Mouse (Mus musculus): ENCODE results near the gene Rnase10. TPM values are rescaled to one million over a fixed set of nuclear protein-coding genes. Genes with fewer than 3 reads are reported as not detected.
"Not testable (repeated sequence)": the region's sequence is repeated elsewhere in the genome, so short reads cannot be mapped to it uniquely, and the experiment has no call there.

Gene Rnase10
- total RNA-seq, 2 experiments from 2014 or later = 0.30 TPM; not detected in 1

GRCm38 (mm10) chr14:51008781-51009180 is 1.2 kb downstream of the Rnase10 start:
- DNase-seq (ENCODE audit: low spot score in 2 of 2) = no peak

GRCm38 (mm10) chr14:51009572-51009971 is 2.0 kb downstream of the Rnase10 start:
- no peak for DNase-seq (ENCODE audit: low spot score in 2 of 2)

GRCm38 (mm10) chr14:51014724-51015123 is 7.2 kb downstream of the Rnase10 start:
- not testable (repeated sequence) for DNase-seq (ENCODE audit: low spot score in 2 of 2)

- DNase-seq (ENCODE audit: low spot score in 2 of 2) = no peak
Observed at GRCm38 (mm10) chr14:51015780-51016179, 8.2 kb downstream of the Rnase10 start.

GRCm38 (mm10) chr14:51017256-51017655 is 9.7 kb downstream of the Rnase10 start:
- no peak for DNase-seq (ENCODE audit: low spot score in 2 of 2)

GRCm38 (mm10) chr14:51023457-51023856 is 15.9 kb downstream of the Rnase10 start:
- no peak for DNase-seq (ENCODE audit: low spot score in 2 of 2)

- DNase-seq (ENCODE audit: low spot score in 2 of 2) = no peak
Observed at GRCm38 (mm10) chr14:51024820-51025219, 17.3 kb downstream of the Rnase10 start.

- DNase-seq (ENCODE audit: low spot score in 2 of 2) = peak; percentile 63 to 75
Observed at GRCm38 (mm10) chr14:51026391-51027133, 19.0 kb downstream of the Rnase10 start.

- no peak for DNase-seq (ENCODE audit: low spot score in 2 of 2)
Observed at GRCm38 (mm10) chr14:51027387-51028155, 20.0 kb downstream of the Rnase10 start.

GRCm38 (mm10) chr14:51035206-51035605 is 27.7 kb downstream of the Rnase10 start:
- no peak for DNase-seq (ENCODE audit: low spot score in 2 of 2)

- no peak for DNase-seq (ENCODE audit: low spot score in 2 of 2)
Observed at GRCm38 (mm10) chr14:51036214-51036613, 28.7 kb downstream of the Rnase10 start.

GRCm38 (mm10) chr14:51041769-51042168 is 34.2 kb downstream of the Rnase10 start, which contains the start of gene Rnase9:
Gene Rnase9 (minus strand): TSS chr14:51041869.
- no peak for DNase-seq (ENCODE audit: low spot score in 2 of 2)

- no peak for DNase-seq (ENCODE audit: low spot score in 2 of 2)
Observed at GRCm38 (mm10) chr14:51047846-51048245, 40.3 kb downstream of the Rnase10 start.

GRCm38 (mm10) chr14:51050063-51050462 is 42.5 kb downstream of the Rnase10 start, which contains the start of gene Rnase11:
Gene Rnase11 (minus strand): TSS chr14:51050163.
- no peak for DNase-seq (ENCODE audit: low spot score in 2 of 2)

- DNase-seq (ENCODE audit: low spot score in 2 of 2) = no peak
Observed at GRCm38 (mm10) chr14:51051941-51052340, 44.4 kb downstream of the Rnase10 start.

GRCm38 (mm10) chr14:51053176-51053575 is 45.6 kb downstream of the Rnase10 start:
- DNase-seq (ENCODE audit: low spot score in 2 of 2) = no peak

GRCm38 (mm10) chr14:51054243-51055237 is 47.0 kb downstream of the Rnase10 start:
- no peak for DNase-seq (ENCODE audit: low spot score in 2 of 2)

- no peak for DNase-seq (ENCODE audit: low spot score in 2 of 2)
Observed at GRCm38 (mm10) chr14:51057401-51057831, 49.9 kb downstream of the Rnase10 start, which contains the start of gene Rnase12. Gene Rnase12 (minus strand): TSS chr14:51057661.

Data from left cerebral cortex, adult 18-20 months (tissue).